Mouse (Mus musculus): ENCODE measurements around the gene Zfp61. TPM values are rescaled to one million over a fixed set of nuclear protein-coding genes. Genes with fewer than 3 reads are reported as not detected.
A peak's percentile ranks its signal among the peaks of the same experiment; 100 is the strongest.
"Not testable (repeated sequence)": the region's sequence is repeated elsewhere in the genome, so short reads cannot be mapped to it uniquely, and the experiment has no call there.

Zfp61 gene
- total RNA-seq, 2 experiments from 2014 or later: 20.6 to 21.3 TPM

- peak; percentile 88 to 90 for DNase-seq (ENCODE audit: extremely low spot score in 1 of 2, low spot score in 2 of 2)
- intact Hi-C loops (cut with DNase I): loop anchor here (10.0 kb wide), 1 partner anchor 324 kb away; the partner anchor contains the start of gene Vmn1r181
Observed at GRCm38 (mm10) chr7:24298973-24299708, 1.9 kb downstream of the Zfp61 start.

- intact Hi-C loops (cut with DNase I): loop anchor here (10.0 kb wide), 1 partner anchor 324 kb away; the partner anchor contains the start of gene Vmn1r181
- peak in 1 of 2 experiments; percentile 57 for DNase-seq (ENCODE audit: extremely low spot score in 1 of 2, low spot score in 2 of 2)
Observed at GRCm38 (mm10) chr7:24298635-24298972, 2.4 kb downstream of the Zfp61 start.

GRCm38 (mm10) chr7:24297361-24298095, 3.5 kb downstream of the Zfp61 start:
- no peak for DNase-seq (ENCODE audit: extremely low spot score in 1 of 2, low spot score in 2 of 2)
- intact Hi-C loops (cut with DNase I): loop anchor here (10.0 kb wide), 1 partner anchor 323 kb away; the partner anchor contains the start of gene Vmn1r181

- DNase-seq (ENCODE audit: extremely low spot score in 1 of 2, low spot score in 2 of 2): no peak
- intact Hi-C loops (cut with DNase I): loop anchor here (10.0 kb wide), 1 partner anchor 322 kb away; the partner anchor contains the start of gene Vmn1r181
Observed at GRCm38 (mm10) chr7:24296386-24296785, 4.6 kb downstream of the Zfp61 start.

- intact Hi-C loops (cut with DNase I): loop anchor here (10.0 kb wide), 1 partner anchor 321 kb away; the partner anchor contains the start of gene Vmn1r181
Observed at GRCm38 (mm10) chr7:24295376-24295775, 5.7 kb downstream of the Zfp61 start.

GRCm38 (mm10) chr7:24294763-24295162, 6.3 kb downstream of the Zfp61 start:
- intact Hi-C loops (cut with DNase I): loop anchor here (10.0 kb wide), 1 partner anchor 320 kb away; the partner anchor contains the start of gene Vmn1r181
- DNase-seq (ENCODE audit: extremely low spot score in 1 of 2, low spot score in 2 of 2): no peak

More at GRCm38 (mm10) chr7:24295376-24295775, 5.7 kb downstream of the Zfp61 start:
- DNase-seq (ENCODE audit: extremely low spot score in 1 of 2, low spot score in 2 of 2): no peak

GRCm38 (mm10) chr7:24293061-24293851, 7.8 kb downstream of the Zfp61 start:
- no peak for DNase-seq (ENCODE audit: extremely low spot score in 1 of 2, low spot score in 2 of 2)
- intact Hi-C loops (cut with DNase I): loop anchor here (10.0 kb wide), 1 partner anchor 318 kb away; the partner anchor contains the start of gene Vmn1r181

- intact Hi-C loops (cut with DNase I): loop anchor here (10.0 kb wide), 1 partner anchor 317 kb away; the partner anchor contains the start of gene Vmn1r181
Observed at GRCm38 (mm10) chr7:24291387-24292090, 9.5 kb downstream of the Zfp61 start.

GRCm38 (mm10) chr7:24290106-24290693, 10.8 kb downstream of the Zfp61 start:
- intact Hi-C loops (cut with DNase I): loop anchor here (10.0 kb wide), 1 partner anchor 315 kb away; the partner anchor contains the start of gene Vmn1r181
- no peak for DNase-seq (ENCODE audit: extremely low spot score in 1 of 2, low spot score in 2 of 2)

More at GRCm38 (mm10) chr7:24291387-24292090, 9.5 kb downstream of the Zfp61 start:
- DNase-seq (ENCODE audit: extremely low spot score in 1 of 2, low spot score in 2 of 2): no peak

GRCm38 (mm10) chr7:24288512-24288911, 12.5 kb downstream of the Zfp61 start:
- intact Hi-C loops (cut with DNase I): no loop called here
- DNase-seq (ENCODE audit: extremely low spot score in 1 of 2, low spot score in 2 of 2): no peak

- intact Hi-C loops (cut with DNase I): no loop called here
- no peak for DNase-seq (ENCODE audit: extremely low spot score in 1 of 2, low spot score in 2 of 2)
Observed at GRCm38 (mm10) chr7:24287670-24288069, 13.4 kb downstream of the Zfp61 start.

GRCm38 (mm10) chr7:24286916-24287315, 14.1 kb downstream of the Zfp61 start:
- intact Hi-C loops (cut with DNase I): no loop called here
- DNase-seq (ENCODE audit: extremely low spot score in 1 of 2, low spot score in 2 of 2): no peak

GRCm38 (mm10) chr7:24286090-24286489, 14.9 kb downstream of the Zfp61 start:
- no peak for DNase-seq (ENCODE audit: extremely low spot score in 1 of 2, low spot score in 2 of 2)
- intact Hi-C loops (cut with DNase I): no loop called here

GRCm38 (mm10) chr7:24280858-24281145, 20.2 kb downstream of the Zfp61 start:
- DNase-seq (ENCODE audit: extremely low spot score in 1 of 2, low spot score in 2 of 2): no peak
- intact Hi-C loops (cut with DNase I): no loop called here

GRCm38 (mm10) chr7:24280031-24280857, 20.8 kb downstream of the Zfp61 start:
- intact Hi-C loops (cut with DNase I): no loop called here
- DNase-seq (ENCODE audit: extremely low spot score in 1 of 2, low spot score in 2 of 2): no peak

GRCm38 (mm10) chr7:24278771-24279170, 22.3 kb downstream of the Zfp61 start:
- DNase-seq (ENCODE audit: extremely low spot score in 1 of 2, low spot score in 2 of 2); intact Hi-C loops (cut with DNase I): not testable (repeated sequence)

- intact Hi-C loops (cut with DNase I): no loop called here
Observed at GRCm38 (mm10) chr7:24274456-24274855, 26.6 kb downstream of the Zfp61 start.

More at GRCm38 (mm10) chr7:24274456-24274855, 26.6 kb downstream of the Zfp61 start:
- DNase-seq (ENCODE audit: extremely low spot score in 1 of 2, low spot score in 2 of 2): no peak
